Mouse (Mus musculus) bone marrow, adult 2 months (tissue): ENCODE measurements at regions not wholly inside any gene's neighbourhood (a gene's known extent, or its start where the extent isn't known, plus 50 kb on each side); places are given as distances from the start of the nearest gene placed in this dataset.

ENCODE experiments used
- H3K27ac ChIP-seq: fragments of 200-500 bp; 2 replicates; pipeline ENCODE4 v1.5.1; 2012; ENCODE audit warnings: low read depth, mild to moderate bottlenecking, control low read depth, inconsistent platforms, low read length; ENCODE audit not compliant: control insufficient read depth, poor library complexity, insufficient read depth
- H3K4me1 ChIP-seq: fragments of 200-500 bp; 2 replicates; pipeline ENCODE4 v1.6.1; 2011; ENCODE audit warnings: low read length; ENCODE audit not compliant: control insufficient read depth, insufficient read depth
- H3K4me3 ChIP-seq: fragments of 200-500 bp; replicated peaks from 2 replicates; pipeline ENCODE3; 2011; ENCODE audit warnings: mild to moderate bottlenecking, low read depth, low read length, control low read depth; ENCODE audit not compliant: control insufficient read depth
- CTCF ChIP-seq: fragments of 200-500 bp; IDR thresholded peaks from 2 replicates; pipeline ENCODE4 v1.5.1; 2011; ENCODE audit warnings: low read length, control low read depth; ENCODE audit not compliant: control insufficient read depth, insufficient read depth
- POLR2A ChIP-seq: fragments of 200-500 bp; IDR thresholded peaks from 2 replicates; pipeline ENCODE4 v1.6.1; 2011; ENCODE audit warnings: low read depth, mild to moderate bottlenecking, control low read depth, low read length, borderline replicate concordance; ENCODE audit not compliant: control insufficient read depth
- WGBS: fragments of 180-500 bp; shearing (Covaris S2); methylation state at CpG from one replicate; pipeline ENCODE4 v1.1.7; 2018; 5-methylcytosine and 5-hydroxymethylcytosine counted together

GRCm38 (mm10) chr14:25143051-25143450 lies 315.9 kb upstream of the Zmiz1 start:
- Histone ChIP-seq H3K4me1 (no peaks in the 10 kb centered on the region), H3K27ac (no peak overlapping the region), H3K4me3 (no peak overlapping the region)
- WGBS = 78% methylated on average over 4 of the region's 4 CpGs
- TF ChIP-seq CTCF (no peak), POLR2A (no peak)

GRCm38 (mm10) chr14:25147731-25148130 lies 311.3 kb upstream of the Zmiz1 start:
- 67% methylated on average over 2 of the region's 2 CpGs for WGBS
- no peaks in the 10 kb centered on the region for H3K4me1 ChIP-seq
- TF ChIP-seq CTCF (no peak), POLR2A (no peak)
- no peak overlapping the region for H3K4me3 ChIP-seq
- no peak overlapping the region for H3K27ac ChIP-seq

- TF ChIP-seq POLR2A (no peak), CTCF (no peak)
- Histone ChIP-seq H3K4me1 (no peaks in the 10 kb centered on the region), H3K4me3 (no peak overlapping the region), H3K27ac (no peak overlapping the region)
- WGBS = 0% methylated on average over 1 of the region's 1 CpGs
Measured at GRCm38 (mm10) chr14:25150968-25151367, 308.0 kb upstream of the Zmiz1 start.

GRCm38 (mm10) chr14:25151485-25151884 lies 307.5 kb upstream of the Zmiz1 start:
- Histone ChIP-seq H3K4me3 (no peak overlapping the region), H3K4me1 (no peaks in the 10 kb centered on the region), H3K27ac (no peak overlapping the region)
- no peak for TF ChIP-seq CTCF
- no peak for TF ChIP-seq POLR2A
- WGBS = 65% methylated on average over 2 of the region's 2 CpGs

GRCm38 (mm10) chr14:25153573-25153972 lies 305.4 kb upstream of the Zmiz1 start:
- Histone ChIP-seq H3K4me1 (no peaks in the 10 kb centered on the region), H3K27ac (no peak overlapping the region), H3K4me3 (no peak overlapping the region)
- TF ChIP-seq CTCF = no peak
- no peak for TF ChIP-seq POLR2A
- 71% methylated on average over 4 of the region's 4 CpGs for WGBS

GRCm38 (mm10) chr14:25154180-25154579 lies 304.8 kb upstream of the Zmiz1 start:
- 76% methylated on average over 8 of the region's 8 CpGs for WGBS
- Histone ChIP-seq H3K4me3 (no peak overlapping the region), H3K4me1 (no peaks in the 10 kb centered on the region), H3K27ac (no peak overlapping the region)
- no peak for TF ChIP-seq CTCF
- TF ChIP-seq POLR2A = no peak

- WGBS = 73% methylated on average over 7 of the region's 7 CpGs
- no peak overlapping the region for H3K4me3 ChIP-seq
- TF ChIP-seq CTCF (no peak), POLR2A (no peak)
Measured at GRCm38 (mm10) chr14:25155008-25155783, 303.8 kb upstream of the Zmiz1 start.

GRCm38 (mm10) chr14:25156171-25156570 lies 302.8 kb upstream of the Zmiz1 start:
- no peak overlapping the region for H3K27ac ChIP-seq
- TF ChIP-seq POLR2A (no peak), CTCF (no peak)
- no peak overlapping the region for H3K4me3 ChIP-seq
- no peaks in the 10 kb centered on the region for H3K4me1 ChIP-seq
- 40% methylated on average over 9 of the region's 9 CpGs for WGBS

More at GRCm38 (mm10) chr14:25155008-25155783, 303.8 kb upstream of the Zmiz1 start:
- H3K4me1 ChIP-seq = no peaks in the 10 kb centered on the region
- no peak overlapping the region for H3K27ac ChIP-seq

- TF ChIP-seq CTCF (no peak), POLR2A (no peak)
- WGBS = 58% methylated on average over 8 of the region's 8 CpGs
Measured at GRCm38 (mm10) chr14:25161684-25162321, 297.2 kb upstream of the Zmiz1 start.

More at GRCm38 (mm10) chr14:25161684-25162321, 297.2 kb upstream of the Zmiz1 start:
- no peak overlapping the region for H3K27ac ChIP-seq
- no peaks in the 10 kb centered on the region; the same call in 1 of the 2 replicates for H3K4me1 ChIP-seq
- no peak overlapping the region for H3K4me3 ChIP-seq
